Mouse (Mus musculus): ENCODE results near the gene Gm8882. TPM values are rescaled to one million over a fixed set of nuclear protein-coding genes. Genes with fewer than 3 reads are reported as not detected.
"Not testable (repeated sequence)": the region's sequence is repeated elsewhere in the genome, so short reads cannot be mapped to it uniquely, and the experiment has no call there.

Gm8882 gene
- polyA plus RNA-seq (2012; rRNA removed), result not detected in 2 replicates

- not testable (repeated sequence) for DNase-seq; H3K36me3 ChIP-seq (ENCODE audit: control insufficient read depth, insufficient read depth, low read length); H3K27ac ChIP-seq (ENCODE audit: control insufficient read depth, insufficient read depth, low read length); H3K4me3 ChIP-seq (ENCODE audit: control insufficient read depth, insufficient read depth, low read length); H3K27me3 ChIP-seq (ENCODE audit: control insufficient read depth, insufficient read depth, low read length); H3K4me1 ChIP-seq (replicated peaks; ENCODE audit: control insufficient read depth, insufficient read depth, low read length)
- whole genome bisulfite sequencing, result 64% methylated on average over 1 of the region's 1 CpGs
These were observed at the start of gene Gm8882 for GRCm38 (mm10) chr6:132364034-132364433. TSS of gene Gm8882 (minus strand) at chr6:132364134.

GRCm38 (mm10) chr6:132314657-132315056, 49.3 kb downstream of the Gm8882 start, which contains the start of gene Prpmp5:
TSS of gene Prpmp5 (minus strand) at chr6:132314757.
- not testable (repeated sequence) for H3K27me3 ChIP-seq (ENCODE audit: control insufficient read depth, insufficient read depth, low read length); DNase-seq; H3K4me3 ChIP-seq (ENCODE audit: control insufficient read depth, insufficient read depth, low read length); H3K4me1 ChIP-seq (replicated peaks; ENCODE audit: control insufficient read depth, insufficient read depth, low read length); H3K27ac ChIP-seq (ENCODE audit: control insufficient read depth, insufficient read depth, low read length); H3K36me3 ChIP-seq (ENCODE audit: control insufficient read depth, insufficient read depth, low read length)

Other genes with a start within 250 kb of the Gm8882 start
- not detected in 2 replicates for gene Prb1, start 153.6 kb downstream of the Gm8882 start, polyA plus RNA-seq (2012; rRNA removed)
- not detected in 2 replicates for gene Prpmp5, start 49.4 kb downstream of the Gm8882 start, polyA plus RNA-seq (2012; rRNA removed)
- gene Prh1, start 205.7 kb upstream of the Gm8882 start, polyA plus RNA-seq (2012; rRNA removed), result 0.15 TPM in 1 of 2 replicates, not detected in the other
- gene Prp2, start 231.8 kb upstream of the Gm8882 start, polyA plus RNA-seq (2012; rRNA removed), result not detected in 2 replicates